Mouse (Mus musculus) thymus, postnatal 25 days (tissue): ENCODE measurements around the gene Cwc25.

Experiments used
- DNase-seq: peaks from one replicate; pipeline ENCODE4 v3.0.0; 2022

Gene Cwc25

DNA sequence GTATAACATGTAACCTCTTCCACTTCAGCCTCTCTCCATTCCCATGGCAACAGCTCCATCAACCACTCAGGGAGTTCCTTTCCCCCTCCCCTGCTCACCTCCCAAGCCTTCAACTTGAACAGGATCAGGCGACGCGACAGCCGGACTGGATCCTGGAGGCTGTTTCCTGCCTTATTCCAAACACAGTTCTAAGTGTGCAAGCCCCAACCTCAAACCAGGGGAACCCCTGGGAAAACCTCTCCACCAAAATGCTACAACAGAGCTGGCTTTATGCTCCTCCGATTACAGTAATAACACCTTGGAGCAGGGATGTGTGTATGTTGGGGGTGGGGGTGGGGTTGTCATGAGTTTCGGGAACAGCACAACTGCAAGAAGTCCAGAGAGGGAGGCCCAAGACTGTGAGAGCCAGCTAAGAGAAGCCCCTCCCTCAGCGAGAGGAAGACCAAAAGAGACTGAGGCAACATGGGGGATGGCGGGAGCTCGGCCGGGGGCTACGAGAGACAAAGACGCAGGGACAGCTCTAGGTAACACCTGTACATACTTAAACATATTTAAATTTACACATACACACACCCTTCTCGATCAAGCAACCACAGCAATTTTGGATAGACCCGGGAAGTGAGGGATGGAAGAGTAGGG, 68.3 kb downstream of the Cwc25 start:
- no peak for DNase-seq

GRCm38 (mm10) chr11:97697199-97697890, 69.0 kb downstream of the Cwc25 start:
- DNase-seq = no peak

DNA sequence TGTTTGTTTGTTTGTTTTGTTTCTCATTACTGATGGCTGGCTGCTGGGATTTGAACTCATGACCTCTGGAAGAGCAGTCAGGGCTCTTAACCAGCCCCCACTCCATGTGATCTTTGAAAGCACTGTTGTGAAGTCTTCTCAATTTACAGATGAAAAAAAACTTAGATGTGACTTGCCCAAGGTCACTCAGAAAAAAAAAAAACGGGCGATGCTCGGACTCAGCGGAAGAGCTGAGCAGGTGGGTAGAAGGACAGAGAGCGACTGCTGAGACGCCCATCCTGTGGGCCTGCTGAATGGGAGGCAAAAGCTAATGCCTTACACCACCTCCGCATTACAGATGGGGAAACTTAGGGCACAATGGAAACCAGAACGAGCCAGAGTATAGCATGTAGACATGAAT, 69.7 kb downstream of the Cwc25 start:
- DNase-seq = no peak

DNA sequence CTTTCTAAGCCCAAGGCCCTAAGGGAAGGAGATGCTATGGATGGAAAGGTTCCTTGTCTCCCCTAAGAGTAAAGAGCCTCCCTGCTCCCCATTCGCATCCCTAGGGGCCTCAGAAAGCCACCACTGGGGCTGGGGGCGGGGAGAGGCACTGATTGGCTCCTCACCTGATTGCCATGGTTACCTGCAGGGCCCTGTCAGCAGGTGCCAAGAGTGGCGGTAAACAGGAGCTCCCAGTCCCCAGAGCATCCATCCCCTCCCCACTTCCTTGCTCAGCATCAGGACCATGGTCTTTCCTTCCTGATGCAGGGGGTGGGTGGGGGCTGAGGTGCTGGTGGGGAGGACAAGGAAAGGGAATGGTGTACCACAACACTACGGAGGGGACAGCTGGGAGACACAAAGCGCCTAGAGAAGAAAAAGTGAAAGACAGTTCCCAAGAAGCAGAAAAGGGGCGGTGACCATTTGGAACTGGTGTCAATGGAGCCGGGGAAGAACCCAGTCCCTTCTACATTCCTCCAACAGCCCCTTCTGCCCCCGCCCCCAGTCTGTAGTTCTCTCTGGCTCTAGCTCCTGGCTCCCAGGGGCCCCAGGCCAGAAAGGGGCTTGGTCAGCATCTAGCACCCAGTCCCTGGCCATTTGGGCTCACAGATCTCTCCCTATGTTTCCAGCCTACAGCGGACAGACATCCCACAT, 70.5 kb downstream of the Cwc25 start:
- no peak for DNase-seq
